Mouse (Mus musculus): Measurements from ENCODE around the gene Olfr782. TPM values are rescaled to one million over a fixed set of nuclear protein-coding genes. Genes with fewer than 3 reads are reported as not detected.
"Not testable (repeated sequence)": the region's sequence is repeated elsewhere in the genome, so short reads cannot be mapped to it uniquely, and the experiment has no call there.

Olfr782 gene
- not detected in 2 replicates for polyA plus RNA-seq (2012; rRNA removed)

- Histone ChIP-seq H3K4me3 (ENCODE audit: insufficient read depth, low read length) (no peak within 1 kb of the TSS), H3K4me1 (ENCODE audit: control insufficient read depth, insufficient read depth, low read length) (no peaks in the 10 kb centered on the region), H3K27ac (ENCODE audit: insufficient read depth, low read length) (no peak within 1 kb of the TSS)
- TF ChIP-seq POLR2A (IDR thresholded peaks at IDR 0.05; ENCODE audit: extremely low read depth, insufficient read depth, low read length) (no peak), CTCF (IDR thresholded peaks at IDR 0.05; ENCODE audit: extremely low read depth, insufficient read depth, low read length) (no peak)
Measured at GRCm38 (mm10) chr10:129348550-129348949, at the start of gene Olfr782. Gene Olfr782 (plus strand): TSS chr10:129348850.

- not testable (repeated sequence) for H3K27ac ChIP-seq (ENCODE audit: insufficient read depth, low read length); H3K4me1 ChIP-seq (ENCODE audit: control insufficient read depth, insufficient read depth, low read length); H3K4me3 ChIP-seq (ENCODE audit: insufficient read depth, low read length)
Measured at GRCm38 (mm10) chr10:129312973-129313372, 35.7 kb upstream of the Olfr782 start.

GRCm38 (mm10) chr10:129313521-129313920, 35.1 kb upstream of the Olfr782 start:
- H3K4me3 ChIP-seq (ENCODE audit: insufficient read depth, low read length); H3K4me1 ChIP-seq (ENCODE audit: control insufficient read depth, insufficient read depth, low read length); H3K27ac ChIP-seq (ENCODE audit: insufficient read depth, low read length): not testable (repeated sequence)

GRCm38 (mm10) chr10:129317817-129318216, 30.8 kb upstream of the Olfr782 start, which contains the start of gene Olfr780:
Gene Olfr780 (plus strand): TSS chr10:129318117.
- Histone ChIP-seq H3K4me3 (ENCODE audit: insufficient read depth, low read length) (no peak within 1 kb of the TSS), H3K4me1 (ENCODE audit: control insufficient read depth, insufficient read depth, low read length) (no peaks in the 10 kb centered on the region), H3K27ac (ENCODE audit: insufficient read depth, low read length) (no peak within 1 kb of the TSS)
- TF ChIP-seq POLR2A (IDR thresholded peaks at IDR 0.05; ENCODE audit: extremely low read depth, insufficient read depth, low read length) (no peak), CTCF (IDR thresholded peaks at IDR 0.05; ENCODE audit: extremely low read depth, insufficient read depth, low read length) (no peak)

DNA sequence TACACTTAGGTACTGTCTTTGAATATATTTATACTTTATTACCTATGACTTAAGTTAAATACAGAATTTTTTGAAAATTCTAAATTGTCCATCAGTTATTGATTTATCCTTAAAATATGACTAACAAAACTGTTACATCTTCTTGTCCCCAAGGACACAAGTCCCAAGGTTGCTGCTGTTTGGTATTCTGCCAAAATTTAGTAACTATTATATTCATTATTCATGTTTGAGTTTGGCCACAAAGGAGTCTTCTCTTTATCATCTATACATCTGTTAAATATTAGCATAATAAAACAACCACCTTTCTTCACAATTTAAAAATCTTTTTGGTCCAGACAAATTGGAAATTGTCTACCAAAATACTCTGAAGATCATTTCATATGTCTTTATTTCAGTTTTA, 20.1 kb upstream of the Olfr782 start, which contains the start of gene Olfr781:
Gene Olfr781, plus strand, starts transcription at position 301 of the 400 bp plus-strand sequence.
- no peak for TF ChIP-seq CTCF (IDR thresholded peaks at IDR 0.05; ENCODE audit: extremely low read depth, insufficient read depth, low read length)
- TF ChIP-seq POLR2A (IDR thresholded peaks at IDR 0.05; ENCODE audit: extremely low read depth, insufficient read depth, low read length) = no peak
- no peak within 1 kb of the TSS for H3K27ac ChIP-seq (ENCODE audit: insufficient read depth, low read length)
- H3K4me1 ChIP-seq (ENCODE audit: control insufficient read depth, insufficient read depth, low read length) = no peaks in the 10 kb centered on the region
- H3K4me3 ChIP-seq (ENCODE audit: insufficient read depth, low read length) = no peak within 1 kb of the TSS

DNA sequence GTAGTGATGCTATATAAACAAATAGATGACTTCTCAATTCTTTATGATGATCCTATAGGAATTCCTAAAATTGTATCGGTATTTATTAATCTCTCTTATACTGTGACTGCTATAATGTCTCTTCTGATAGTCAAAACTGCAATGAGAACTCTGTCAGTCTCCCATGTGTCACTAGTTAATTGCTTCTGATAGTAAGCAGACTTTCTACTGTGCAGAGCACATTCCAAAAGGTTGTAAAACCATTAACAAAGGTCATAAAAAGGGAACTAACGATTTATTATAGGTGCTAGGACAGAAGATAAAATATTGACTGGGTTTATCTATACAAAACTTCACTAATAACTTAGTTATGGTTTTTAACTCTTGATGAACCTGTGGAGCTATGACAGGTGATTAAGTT, 3.8 kb downstream of the Olfr782 start:
- H3K4me1 ChIP-seq (ENCODE audit: control insufficient read depth, insufficient read depth, low read length); H3K27ac ChIP-seq (ENCODE audit: insufficient read depth, low read length); H3K4me3 ChIP-seq (ENCODE audit: insufficient read depth, low read length): not testable (repeated sequence)

- not testable (repeated sequence) for H3K27ac ChIP-seq (ENCODE audit: insufficient read depth, low read length); H3K4me3 ChIP-seq (ENCODE audit: insufficient read depth, low read length); H3K4me1 ChIP-seq (ENCODE audit: control insufficient read depth, insufficient read depth, low read length)
Measured at GRCm38 (mm10) chr10:129356496-129356895, 7.8 kb downstream of the Olfr782 start.

- no peak for TF ChIP-seq CTCF (IDR thresholded peaks at IDR 0.05; ENCODE audit: extremely low read depth, insufficient read depth, low read length)
- TF ChIP-seq POLR2A (IDR thresholded peaks at IDR 0.05; ENCODE audit: extremely low read depth, insufficient read depth, low read length) = no peak
- Histone ChIP-seq H3K4me1 (ENCODE audit: control insufficient read depth, insufficient read depth, low read length) (no peaks in the 10 kb centered on the region), H3K4me3 (ENCODE audit: insufficient read depth, low read length) (no peak overlapping the region), H3K27ac (ENCODE audit: insufficient read depth, low read length) (no peak overlapping the region)
Measured at GRCm38 (mm10) chr10:129357307-129357706, 8.7 kb downstream of the Olfr782 start.

DNA sequence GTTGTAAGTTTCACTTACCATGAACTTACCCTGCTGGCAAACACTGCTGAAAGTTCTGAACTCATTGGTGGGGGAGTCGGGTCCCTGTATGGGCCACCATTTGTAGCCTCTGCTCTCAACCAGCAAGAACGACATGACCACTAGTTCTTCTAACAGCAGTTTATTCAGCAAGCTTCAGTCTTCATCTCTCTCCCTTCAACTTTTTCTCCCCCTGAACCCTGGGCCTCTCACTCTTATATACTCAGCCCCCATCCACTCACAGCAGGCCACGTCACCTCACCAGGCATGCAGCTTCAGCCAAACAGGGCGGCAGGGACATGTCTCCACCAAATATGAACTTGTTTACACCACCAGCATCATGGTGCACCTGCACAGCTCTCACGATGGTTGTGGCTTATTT, 25.4 kb downstream of the Olfr782 start:
- not testable (repeated sequence) for H3K27ac ChIP-seq (ENCODE audit: insufficient read depth, low read length); H3K4me1 ChIP-seq (ENCODE audit: control insufficient read depth, insufficient read depth, low read length); H3K4me3 ChIP-seq (ENCODE audit: insufficient read depth, low read length)

GRCm38 (mm10) chr10:129383783-129384182, 35.1 kb downstream of the Olfr782 start, which contains the start of gene Olfr784:
Gene Olfr784 (plus strand): TSS chr10:129384083.
- TF ChIP-seq POLR2A (IDR thresholded peaks at IDR 0.05; ENCODE audit: extremely low read depth, insufficient read depth, low read length) (no peak), CTCF (IDR thresholded peaks at IDR 0.05; ENCODE audit: extremely low read depth, insufficient read depth, low read length) (no peak)

DNA sequence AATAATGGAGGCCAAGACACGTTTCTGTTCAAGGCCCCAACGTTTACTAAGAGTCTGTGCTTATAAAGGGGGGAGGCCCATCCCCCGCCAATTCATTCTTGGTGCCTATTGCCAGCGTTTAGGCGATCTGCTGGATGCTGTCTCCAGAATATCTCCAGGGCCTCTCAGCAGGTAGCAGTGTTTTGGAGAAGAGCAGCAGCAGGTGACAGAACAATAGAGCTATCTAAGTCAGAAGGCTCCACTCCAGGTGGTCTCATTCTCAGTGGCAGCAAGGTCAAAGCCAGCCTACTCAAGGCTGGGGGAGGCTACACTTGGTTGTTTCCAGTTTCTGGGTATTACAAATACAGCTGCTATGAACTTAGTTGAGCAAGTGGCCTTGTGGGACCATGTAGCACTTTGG, 52.2 kb downstream of the Olfr782 start:
- H3K4me3 ChIP-seq (ENCODE audit: insufficient read depth, low read length) = no peak overlapping the region
- no peak overlapping the region for H3K27ac ChIP-seq (ENCODE audit: insufficient read depth, low read length)
- no peaks in the 10 kb centered on the region for H3K4me1 ChIP-seq (ENCODE audit: control insufficient read depth, insufficient read depth, low read length)
- TF ChIP-seq POLR2A (IDR thresholded peaks at IDR 0.05; ENCODE audit: extremely low read depth, insufficient read depth, low read length) (no peak), CTCF (IDR thresholded peaks at IDR 0.05; ENCODE audit: extremely low read depth, insufficient read depth, low read length) (no peak)

More at GRCm38 (mm10) chr10:129383783-129384182, 35.1 kb downstream of the Olfr782 start, which contains the start of gene Olfr784:
- no peak within 1 kb of the TSS for H3K4me3 ChIP-seq (ENCODE audit: insufficient read depth, low read length)
- H3K4me1 ChIP-seq (ENCODE audit: control insufficient read depth, insufficient read depth, low read length) = no peaks in the 10 kb centered on the region
- H3K27ac ChIP-seq (ENCODE audit: insufficient read depth, low read length) = no peak within 1 kb of the TSS

Other genes with a start within 250 kb of the Olfr782 start
- not detected in 2 replicates for gene Olfr768, start 249.5 kb upstream of the Olfr782 start, polyA plus RNA-seq (2012; rRNA removed)
- gene Olfr769, start 231.0 kb upstream of the Olfr782 start, polyA plus RNA-seq (2012; rRNA removed) = not detected in 2 replicates
- gene Olfr770, start 209.9 kb upstream of the Olfr782 start, polyA plus RNA-seq (2012; rRNA removed) = not detected in 2 replicates
- gene Olfr771, start 184.1 kb upstream of the Olfr782 start, polyA plus RNA-seq (2012; rRNA removed) = not detected in 2 replicates
- not detected in 2 replicates for gene Olfr772, start 170.9 kb upstream of the Olfr782 start, polyA plus RNA-seq (2012; rRNA removed)
- gene Olfr773, start 161.4 kb upstream of the Olfr782 start, polyA plus RNA-seq (2012; rRNA removed) = not detected in 2 replicates
- not detected in 2 replicates for gene Olfr774, start 112.6 kb upstream of the Olfr782 start, polyA plus RNA-seq (2012; rRNA removed)
- not detected in 2 replicates for gene Olfr775, start 100.4 kb upstream of the Olfr782 start, polyA plus RNA-seq (2012; rRNA removed)
- not detected in 2 replicates for gene Olfr776, start 89.7 kb upstream of the Olfr782 start, polyA plus RNA-seq (2012; rRNA removed)
- gene Olfr777, start 77.4 kb upstream of the Olfr782 start, polyA plus RNA-seq (2012; rRNA removed) = not detected in 2 replicates
- gene Olfr780, start 30.7 kb upstream of the Olfr782 start, polyA plus RNA-seq (2012; rRNA removed) = not detected in 2 replicates
- gene Olfr781, start 20.0 kb upstream of the Olfr782 start, polyA plus RNA-seq (2012; rRNA removed) = not detected in 2 replicates
- 0.21 and 0.31 TPM in 2 replicates for gene Olfr784, start 35.2 kb downstream of the Olfr782 start, polyA plus RNA-seq (2012; rRNA removed)
- not detected in 2 replicates for gene Olfr785, start 56.6 kb downstream of the Olfr782 start, polyA plus RNA-seq (2012; rRNA removed)
- gene Olfr786, start 78.5 kb downstream of the Olfr782 start, polyA plus RNA-seq (2012; rRNA removed) = not detected in 2 replicates
- not detected in 2 replicates for gene Olfr787, start 113.0 kb downstream of the Olfr782 start, polyA plus RNA-seq (2012; rRNA removed)
- gene Olfr788, start 122.1 kb downstream of the Olfr782 start, polyA plus RNA-seq (2012; rRNA removed) = not detected in 2 replicates
- gene Olfr789, start 135.9 kb downstream of the Olfr782 start, polyA plus RNA-seq (2012; rRNA removed) = not detected in 2 replicates
- not detected in 2 replicates for gene Olfr790, start 149.6 kb downstream of the Olfr782 start, polyA plus RNA-seq (2012; rRNA removed)
- gene Olfr791, start 172.9 kb downstream of the Olfr782 start, polyA plus RNA-seq (2012; rRNA removed) = not detected in 2 replicates
- not detected in 2 replicates for gene Olfr792, start 190.3 kb downstream of the Olfr782 start, polyA plus RNA-seq (2012; rRNA removed)
- gene Olfr794, start 218.8 kb downstream of the Olfr782 start, polyA plus RNA-seq (2012; rRNA removed) = not detected in 2 replicates

All from cortical plate, adult 2 months (tissue).